Mouse (Mus musculus) embryonic facial prominence, embryonic 14.5 days (tissue): ENCODE measurements around the gene Wfdc1. TPM values are rescaled to one million over a fixed set of nuclear protein-coding genes. Genes with fewer than 3 reads are reported as not detected.

Experiments
- ATAC-seq: fragments of 200-750 bp; cut with Nextera tagmentation; 2 replicates; pipeline ENCODE4 v1.8.0; 2017; ENCODE audit warnings: low read depth, moderate number of reproducible peaks, moderate TSS enrichment
- DNase-seq: peaks from one replicate; pipeline ENCODE4 v3.0.0-alpha.2; 2015; ENCODE audit warnings: low spot score
- H3K27ac ChIP-seq: fragments of 300-500 bp; sonication (generic); replicated peaks from 2 replicates; pipeline ENCODE4 v1.5.1; 2014; ENCODE audit warnings: low read depth, mild to moderate bottlenecking, low read length, moderate library complexity
- H3K27me3 ChIP-seq: fragments of 300-500 bp; sonication (generic); replicated peaks from 2 replicates; pipeline ENCODE4 v1.6.1; 2014; ENCODE audit warnings: low read length; ENCODE audit not compliant: control insufficient read depth, insufficient read depth
- H3K36me3 ChIP-seq: fragments of 300-500 bp; sonication (generic); 2 replicates; pipeline ENCODE4 v1.6.1; 2014; ENCODE audit warnings: low read length, mixed read lengths; ENCODE audit not compliant: control insufficient read depth, insufficient read depth
- H3K4me1 ChIP-seq: fragments of 300-500 bp; sonication (generic); 2 replicates; pipeline ENCODE4 v1.6.1; 2014; ENCODE audit warnings: antibody characterized with exemption, low read length; ENCODE audit not compliant: control insufficient read depth, insufficient read depth
- H3K4me2 ChIP-seq: fragments of 300-500 bp; sonication (generic); 2 replicates; pipeline ENCODE4 v1.6.1; 2014; ENCODE audit warnings: low read depth, mild to moderate bottlenecking, low read length, moderate library complexity, mixed read lengths
- H3K4me3 ChIP-seq: fragments of 300-500 bp; sonication (generic); 2 replicates; pipeline ENCODE4 v1.5.1; 2014; ENCODE audit warnings: low read depth, mild to moderate bottlenecking, low read length
- H3K9ac ChIP-seq: fragments of 300-500 bp; sonication (generic); 2 replicates; pipeline ENCODE4 v1.6.1; 2014; ENCODE audit warnings: low read depth, mild to moderate bottlenecking, low read length, moderate library complexity, mixed read lengths
- H3K9me3 ChIP-seq: fragments of 300-500 bp; sonication (generic); 2 replicates; pipeline ENCODE4 v1.6.1; 2016; ENCODE audit warnings: low read length; ENCODE audit not compliant: control insufficient read depth
- WGBS: fragments of 180-500 bp; shearing (Covaris S2); extraction: QIAGEN DNeasy Blood & Tissue Kit; methylation state at CpG from one replicate; pipeline ENCODE4 v1.1.7; 2014; 5-methylcytosine and 5-hydroxymethylcytosine counted together
- polyA plus RNA-seq: library from polyadenylated mRNA; unstranded; fragments of >200 nt; fragmentation: Nextera tagmentation; extraction: Ambion mirVana; gene quantifications from 2 replicates; pipeline ENCODE4 v1.2.1, GENCODE M21; 2014

Wfdc1 gene
- polyA plus RNA-seq, 1 experiment from 2014 or later: 3.5 TPM

DNA sequence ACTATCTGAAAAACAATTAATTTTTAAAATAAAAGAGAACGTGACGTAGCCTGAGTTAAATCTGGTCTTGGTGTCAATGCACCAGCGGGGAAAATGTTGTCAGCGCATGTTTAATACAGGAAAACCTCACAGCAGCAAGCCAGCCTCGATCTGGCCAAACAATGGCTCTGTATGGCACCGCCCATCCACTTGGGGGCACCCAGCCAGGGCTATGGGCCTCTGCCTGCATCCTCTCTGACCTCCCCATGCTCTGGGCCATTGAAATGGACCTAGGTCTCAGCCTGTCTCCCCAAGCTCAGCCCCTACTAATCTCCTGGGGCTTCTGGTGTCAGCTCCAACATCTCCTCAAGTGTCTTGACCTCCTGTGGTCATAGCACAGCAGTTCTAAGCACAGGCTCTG is 4.3 kb upstream of the Wfdc1 start:
- 65% methylated on average over 6 of the region's 6 CpGs for WGBS
- DNase-seq: no peak
- Histone ChIP-seq H3K27ac (no peak overlapping the region), H3K9me3 (no peaks in the 10 kb centered on the region), H3K27me3 (0 out of 2 replicates have a peak, but pooled peaks cover 3% of the 10 kb centered on the region), H3K4me1 (0 out of 2 replicates have a peak, but pooled peaks cover 5% of the 10 kb centered on the region), H3K4me2 (no peak overlapping the region), H3K9ac (no peak overlapping the region), H3K4me3 (no peak overlapping the region), H3K36me3 (no peaks in the 10 kb centered on the region)
- ATAC-seq: no peak

DNA sequence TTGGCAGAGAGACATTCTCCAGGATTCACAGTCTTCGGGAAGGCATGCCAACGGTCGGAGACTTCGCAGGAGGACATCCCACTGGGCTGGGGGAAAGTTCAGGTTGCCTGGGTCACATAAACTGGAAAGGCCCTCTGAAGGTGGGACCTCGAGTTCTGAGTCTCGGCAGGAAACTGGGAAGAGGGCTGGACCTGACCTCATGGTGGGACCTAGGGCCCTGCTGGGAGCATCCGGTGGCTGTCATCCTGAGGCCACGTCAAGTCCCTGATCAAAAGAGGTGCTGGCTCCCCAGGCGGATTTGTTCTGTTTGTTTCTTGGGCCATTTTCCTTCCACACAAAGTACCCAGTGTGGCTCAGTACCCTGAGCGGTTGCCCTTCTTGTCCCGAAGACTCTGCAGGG is 2.7 kb upstream of the Wfdc1 start:
- no peaks in the 10 kb centered on the region for H3K9me3 ChIP-seq
- H3K36me3 ChIP-seq: no peaks in the 10 kb centered on the region
- 0 out of 2 replicates have a peak, but pooled peaks cover 5% of the 10 kb centered on the region for H3K4me1 ChIP-seq
- WGBS: 41% methylated on average over 11 of the region's 11 CpGs
- DNase-seq (no peak), ATAC-seq (no peak)
- 0 out of 2 replicates have a peak, but pooled peaks cover 3% of the 10 kb centered on the region for H3K27me3 ChIP-seq
- no peak overlapping the region for H3K27ac ChIP-seq
- H3K4me2 ChIP-seq: no peak overlapping the region
- H3K9ac ChIP-seq: no peak overlapping the region
- no peak overlapping the region for H3K4me3 ChIP-seq

GRCm38 (mm10) chr8:119665270-119665669 is 895 bp upstream of the Wfdc1 start:
- H3K27ac ChIP-seq: no peak overlapping the region

DNA sequence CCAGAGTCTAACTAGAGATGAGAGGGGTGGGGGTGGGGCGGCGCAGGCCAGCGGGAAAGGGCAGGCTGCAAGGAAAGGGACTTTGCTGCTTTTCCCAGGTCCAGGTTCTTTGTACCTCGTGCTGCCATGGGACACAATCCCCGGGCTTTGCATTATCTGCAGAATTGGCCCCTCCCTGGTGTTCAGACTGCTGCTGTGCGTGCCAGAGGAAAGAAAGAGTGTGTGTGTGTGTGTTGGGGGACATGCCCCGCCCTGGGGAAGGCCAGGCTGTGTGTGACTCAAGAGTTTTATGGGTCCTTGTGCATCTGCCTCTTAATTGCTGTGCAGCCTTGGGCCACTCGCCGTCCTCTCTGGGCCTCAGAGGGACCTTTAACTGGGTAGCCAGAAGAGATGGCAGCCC is 2.3 kb downstream of the Wfdc1 start:
- ATAC-seq (no peak), DNase-seq (no peak)
- Histone ChIP-seq H3K27ac (no peak overlapping the region), H3K4me1 (no peaks in the 10 kb centered on the region), H3K27me3 (0 out of 2 replicates have a peak, but pooled peaks cover 3% of the 10 kb centered on the region), H3K9me3 (no peaks in the 10 kb centered on the region), H3K4me2 (no peak overlapping the region), H3K36me3 (no peaks in the 10 kb centered on the region), H3K4me3 (no peak overlapping the region), H3K9ac (no peak overlapping the region)
- 70% methylated on average over 9 of the region's 9 CpGs for WGBS

More at GRCm38 (mm10) chr8:119665270-119665669, 895 bp upstream of the Wfdc1 start:
- Histone ChIP-seq H3K27me3 (0 out of 2 replicates have a peak, but pooled peaks cover 3% of the 10 kb centered on the region), H3K4me3 (no peak overlapping the region), H3K4me2 (no peak overlapping the region), H3K36me3 (no peaks in the 10 kb centered on the region), H3K4me1 (0 out of 2 replicates have a peak, but pooled peaks cover 5% of the 10 kb centered on the region), H3K9ac (no peak overlapping the region), H3K9me3 (no peaks in the 10 kb centered on the region)
- WGBS: 71% methylated on average over 4 of the region's 6 CpGs
- DNase-seq (no peak), ATAC-seq (no peak)

- Histone ChIP-seq H3K27me3 (0 out of 2 replicates have a peak, but pooled peaks cover 3% of the 10 kb centered on the region), H3K9ac (no peak overlapping the region), H3K36me3 (no peaks in the 10 kb centered on the region), H3K27ac (no peak overlapping the region), H3K4me3 (no peak overlapping the region), H3K4me2 (no peak overlapping the region), H3K9me3 (no peaks in the 10 kb centered on the region), H3K4me1 (no peaks in the 10 kb centered on the region)
- no peak for ATAC-seq
- WGBS: 50% methylated on average over 12 of the region's 12 CpGs
- no peak for DNase-seq
Measured at GRCm38 (mm10) chr8:119669284-119669683, 3.1 kb downstream of the Wfdc1 start.

DNA sequence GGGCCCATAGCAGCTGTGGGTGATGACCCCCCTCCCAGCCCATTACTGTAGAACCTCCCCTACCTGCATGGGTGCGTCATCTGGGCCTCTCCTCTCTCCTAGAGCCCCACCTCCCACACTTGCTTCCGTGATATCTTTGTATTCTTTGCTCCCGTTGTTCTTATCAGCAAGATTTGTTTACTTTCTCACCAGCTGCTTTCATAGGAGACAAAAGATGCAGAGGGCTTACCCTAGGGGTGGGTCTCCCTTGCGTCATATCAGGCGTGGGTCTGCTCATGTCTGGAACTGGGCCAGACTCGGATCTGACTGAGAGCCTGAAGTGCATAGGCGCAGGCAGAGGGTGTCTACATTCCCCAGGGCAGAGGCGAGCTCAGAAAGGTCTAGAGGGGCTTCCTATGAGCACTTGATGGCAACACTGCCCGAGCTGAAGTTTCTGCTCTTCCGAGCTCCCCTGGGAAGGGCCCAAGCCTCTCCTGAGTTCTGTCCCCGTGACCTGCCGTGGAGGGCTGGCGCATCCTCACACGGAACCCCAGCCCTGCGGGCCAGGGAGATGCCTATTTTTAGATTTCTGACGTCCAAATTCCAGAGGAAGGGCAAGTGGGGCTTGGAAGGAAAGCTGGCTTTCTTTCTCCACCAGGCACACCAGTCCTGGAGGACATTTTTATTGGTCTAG is 4.4 kb downstream of the Wfdc1 start:
- Histone ChIP-seq H3K4me2 (no peak overlapping the region), H3K4me3 (no peak overlapping the region), H3K9ac (no peak overlapping the region), H3K9me3 (no peaks in the 10 kb centered on the region), H3K27me3 (0 out of 2 replicates have a peak, but pooled peaks cover 3% of the 10 kb centered on the region), H3K4me1 (no peaks in the 10 kb centered on the region), H3K36me3 (no peaks in the 10 kb centered on the region), H3K27ac (no peak overlapping the region)
- DNase-seq (peak; percentile 36), ATAC-seq (peak; percentile 32; the same call in 1 of the 2 replicates)
- WGBS: 49% methylated on average over 16 of the region's 16 CpGs

DNA sequence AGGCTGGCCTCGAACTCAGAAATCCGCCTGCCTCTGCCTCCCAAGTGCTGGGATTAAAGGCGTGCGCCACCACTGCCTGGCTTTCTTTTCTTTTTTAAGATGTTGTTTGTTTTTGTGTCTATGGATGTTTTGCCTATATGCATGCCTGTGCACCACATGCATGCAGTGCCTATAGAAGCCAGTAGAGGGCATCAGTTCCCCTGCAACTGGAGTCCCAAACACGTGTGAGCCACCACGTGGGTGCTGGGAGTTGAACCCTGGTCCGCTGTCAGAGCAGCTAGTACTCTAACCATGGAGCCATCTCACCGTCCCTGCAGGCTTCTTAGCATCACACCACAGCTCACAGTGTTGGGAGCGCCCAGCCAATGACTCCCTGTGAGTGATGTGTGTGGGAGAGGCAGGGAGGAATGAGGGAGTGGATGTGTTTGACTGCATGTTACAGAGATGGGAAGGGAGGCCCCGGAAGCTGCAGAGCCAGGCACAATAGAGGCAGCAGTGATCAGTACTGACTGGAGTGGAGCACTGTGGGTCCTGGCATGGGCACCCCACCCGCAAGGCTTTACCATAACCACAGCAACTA is 7.9 kb downstream of the Wfdc1 start:
- no peak overlapping the region for H3K27ac ChIP-seq
- 77% methylated on average over 10 of the region's 11 CpGs for WGBS
- no peak for ATAC-seq
- no peaks in the 10 kb centered on the region for H3K9me3 ChIP-seq
- no peaks in the 10 kb centered on the region for H3K36me3 ChIP-seq
- no peak for DNase-seq
- H3K4me2 ChIP-seq: no peak overlapping the region
- no peak overlapping the region for H3K9ac ChIP-seq
- H3K4me1 ChIP-seq: no peaks in the 10 kb centered on the region
- no peaks in the 10 kb centered on the region for H3K27me3 ChIP-seq
- H3K4me3 ChIP-seq: no peak overlapping the region

- Histone ChIP-seq H3K4me3 (no peak overlapping the region), H3K27me3 (no peaks in the 10 kb centered on the region), H3K9ac (no peak overlapping the region), H3K36me3 (no peaks in the 10 kb centered on the region), H3K4me2 (no peak overlapping the region), H3K27ac (no peak overlapping the region), H3K4me1 (no peaks in the 10 kb centered on the region), H3K9me3 (no peaks in the 10 kb centered on the region)
- WGBS: 69% methylated on average over 5 of the region's 5 CpGs
- ATAC-seq (no peak), DNase-seq (no peak)
Measured at GRCm38 (mm10) chr8:119675457-119675856, 9.3 kb downstream of the Wfdc1 start.
